Mouse (Mus musculus): ENCODE results near the gene Crls1. TPM values are rescaled to one million over a fixed set of nuclear protein-coding genes. Genes with fewer than 3 reads are reported as not detected.

Crls1 gene
- polyA plus RNA-seq, 1 experiment from 2014 or later: 25.6 TPM

DNA sequence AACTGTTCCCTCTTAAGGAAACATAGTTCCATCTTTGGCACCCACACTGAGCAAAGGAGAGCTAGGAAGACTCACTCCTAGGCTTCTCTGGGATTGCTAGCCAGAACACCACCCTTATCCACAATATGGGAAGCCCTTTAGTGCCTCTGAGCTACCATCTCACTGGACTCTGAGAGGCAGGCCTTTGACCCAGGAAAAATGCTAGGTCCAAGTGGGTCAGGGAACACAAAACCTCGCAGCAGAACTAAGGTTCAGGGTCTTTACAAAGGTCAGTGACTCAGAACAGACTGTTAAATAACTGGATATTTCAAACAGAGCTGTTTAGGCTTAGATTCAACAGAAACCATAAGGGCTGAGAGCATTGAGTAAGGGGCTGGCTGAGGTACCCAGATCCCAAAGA is 30.5 kb downstream of the Crls1 start:
- Histone ChIP-seq H3K9me3 (ENCODE audit: control insufficient read depth, low read length) (no peaks in the 10 kb centered on the region), H3K4me2 (ENCODE audit: low read depth) (no peak overlapping the region), H3K4me1 (ENCODE audit: control insufficient read depth, insufficient read depth, low read length) (peaks cover 7% of the 10 kb centered on the region), H3K4me3 (ENCODE audit: low read depth, low read length) (no peak overlapping the region), H3K9ac (ENCODE audit: low read length) (no peak overlapping the region), H3K27ac (ENCODE audit: low read depth, low read length) (no peak overlapping the region), H3K36me3 (ENCODE audit: control insufficient read depth, insufficient read depth, low read length) (no peaks in the 10 kb centered on the region), H3K27me3 (ENCODE audit: control insufficient read depth, insufficient read depth, low read length) (peaks cover 19% of the 10 kb centered on the region)
- DNase-seq (ENCODE audit: low spot score) (no peak), ATAC-seq (ENCODE audit: insufficient read depth, low FRiP score, low TSS enrichment) (no peak)
- 62% methylated on average over 1 of the region's 1 CpGs for WGBS

DNA sequence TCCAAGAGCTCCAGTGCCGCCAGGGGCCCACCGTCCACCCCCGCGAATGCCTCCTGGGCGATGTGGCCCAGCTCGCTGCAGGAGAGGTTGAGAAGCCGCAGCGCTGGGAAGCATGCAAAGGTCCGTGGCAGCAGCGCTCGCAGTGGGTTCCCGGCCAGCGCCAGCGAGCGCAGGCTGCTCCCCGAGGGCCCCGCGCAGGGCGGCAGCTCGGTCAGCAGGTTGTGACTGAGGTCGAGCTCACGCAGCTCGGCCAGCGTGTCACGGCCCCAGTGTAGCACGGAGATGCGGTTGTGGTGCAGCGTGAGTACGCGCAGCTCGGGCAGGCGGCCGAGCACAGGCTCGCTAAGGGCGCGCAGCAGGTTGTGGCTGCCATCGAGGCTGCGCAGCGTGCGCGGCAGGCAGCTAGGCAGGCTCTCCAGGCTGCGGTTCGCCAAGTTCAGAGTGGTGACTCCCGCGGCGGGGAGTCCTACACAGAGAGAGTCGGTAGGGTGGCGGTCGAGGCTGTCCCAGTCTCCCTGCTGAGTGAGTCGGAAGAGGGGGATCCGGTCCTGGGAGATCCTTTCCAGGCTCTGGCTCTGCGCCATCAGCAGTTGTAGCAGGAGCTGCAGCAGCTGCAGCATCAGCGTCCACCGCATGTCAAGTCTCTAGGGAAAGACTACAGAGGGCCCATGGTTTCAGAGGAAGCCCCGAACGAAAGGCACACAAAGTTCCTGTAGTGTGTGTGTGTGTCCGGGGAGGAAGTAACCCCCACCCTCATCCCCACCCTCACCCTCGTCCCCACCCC is 33.0 kb downstream of the Crls1 start:
- H3K4me3 ChIP-seq (ENCODE audit: low read depth, low read length): peak overlapping the region; percentile 49
- peaks cover 7% of the 10 kb centered on the region for H3K4me1 ChIP-seq (ENCODE audit: control insufficient read depth, insufficient read depth, low read length)
- ATAC-seq (ENCODE audit: insufficient read depth, low FRiP score, low TSS enrichment) (peak; percentile 62), DNase-seq (ENCODE audit: low spot score) (peak; percentile 65)
- under 1% methylated on average over 58 of the region's 58 CpGs for WGBS
- H3K27ac ChIP-seq (ENCODE audit: low read depth, low read length): no peak overlapping the region
- H3K9me3 ChIP-seq (ENCODE audit: control insufficient read depth, low read length): no peaks in the 10 kb centered on the region
- peak overlapping the region; percentile 94 for H3K4me2 ChIP-seq (ENCODE audit: low read depth)
- peak overlapping the region; percentile 53 for H3K9ac ChIP-seq (ENCODE audit: low read length)
- peaks cover 19% of the 10 kb centered on the region for H3K27me3 ChIP-seq (ENCODE audit: control insufficient read depth, insufficient read depth, low read length)
- H3K36me3 ChIP-seq (ENCODE audit: control insufficient read depth, insufficient read depth, low read length): no peaks in the 10 kb centered on the region

DNA sequence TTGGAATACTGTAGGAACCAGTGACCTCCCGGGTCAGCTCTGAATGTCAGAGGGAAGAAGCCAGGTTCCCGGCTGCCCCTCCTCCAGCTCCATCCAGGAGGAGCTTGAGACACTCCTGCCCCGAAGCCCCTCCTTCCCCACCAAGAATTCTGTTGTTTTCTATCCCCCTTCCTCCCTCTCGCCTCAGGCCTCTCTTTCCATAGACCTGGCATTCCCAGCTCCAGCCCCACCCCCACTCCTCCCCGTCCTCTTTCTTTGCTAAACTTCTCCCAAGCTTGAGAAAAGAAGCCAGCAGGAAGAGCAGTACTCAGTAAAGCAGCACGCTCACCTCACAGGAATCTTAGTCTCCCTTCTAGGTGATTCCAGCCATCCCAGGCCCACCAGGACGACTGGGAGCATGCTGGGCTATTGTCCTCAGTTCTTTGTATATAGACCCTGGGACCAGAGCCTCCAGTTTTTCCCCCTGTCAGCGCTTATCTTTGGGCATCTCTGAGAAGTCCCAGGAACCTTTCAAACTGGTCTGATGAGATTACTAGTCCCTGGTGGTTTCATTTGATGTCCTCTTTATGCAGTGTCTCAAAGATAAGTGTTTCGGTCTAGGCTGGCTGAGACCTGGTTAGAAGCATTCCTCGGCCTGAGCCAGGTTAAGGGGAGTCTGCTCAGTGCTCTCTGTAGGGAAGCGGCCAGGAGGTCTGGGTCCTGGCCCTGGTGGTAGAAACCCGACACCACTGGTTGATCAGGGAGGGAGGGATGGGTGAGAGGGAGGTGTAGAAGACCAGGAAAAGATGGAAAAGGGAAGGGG is 34.6 kb downstream of the Crls1 start, which contains the start of gene Lrrn4:
Lrrn4 (minus strand) TSS at position 48 of the 802 bp plus-strand sequence.
- Histone ChIP-seq H3K4me3 (ENCODE audit: low read depth, low read length) (peak within 1 kb of the TSS; percentile 49), H3K4me2 (ENCODE audit: low read depth) (peak within 1 kb of the TSS; percentile 94), H3K9ac (ENCODE audit: low read length) (no peak within 1 kb of the TSS), H3K4me1 (ENCODE audit: control insufficient read depth, insufficient read depth, low read length) (peaks cover 7% of the 10 kb centered on the region), H3K9me3 (ENCODE audit: control insufficient read depth, low read length) (no peaks in the 10 kb centered on the region), H3K36me3 (ENCODE audit: control insufficient read depth, insufficient read depth, low read length) (no peaks in the 10 kb centered on the region), H3K27me3 (ENCODE audit: control insufficient read depth, insufficient read depth, low read length) (peaks cover 19% of the 10 kb centered on the region), H3K27ac (ENCODE audit: low read depth, low read length) (no peak within 1 kb of the TSS)
- DNase-seq (ENCODE audit: low spot score) (no peak), ATAC-seq (ENCODE audit: insufficient read depth, low FRiP score, low TSS enrichment) (0 out of 2 replicates have a peak, but pooled peaks have one; percentile 25)
- 4% methylated on average over 12 of the region's 12 CpGs for WGBS

DNA sequence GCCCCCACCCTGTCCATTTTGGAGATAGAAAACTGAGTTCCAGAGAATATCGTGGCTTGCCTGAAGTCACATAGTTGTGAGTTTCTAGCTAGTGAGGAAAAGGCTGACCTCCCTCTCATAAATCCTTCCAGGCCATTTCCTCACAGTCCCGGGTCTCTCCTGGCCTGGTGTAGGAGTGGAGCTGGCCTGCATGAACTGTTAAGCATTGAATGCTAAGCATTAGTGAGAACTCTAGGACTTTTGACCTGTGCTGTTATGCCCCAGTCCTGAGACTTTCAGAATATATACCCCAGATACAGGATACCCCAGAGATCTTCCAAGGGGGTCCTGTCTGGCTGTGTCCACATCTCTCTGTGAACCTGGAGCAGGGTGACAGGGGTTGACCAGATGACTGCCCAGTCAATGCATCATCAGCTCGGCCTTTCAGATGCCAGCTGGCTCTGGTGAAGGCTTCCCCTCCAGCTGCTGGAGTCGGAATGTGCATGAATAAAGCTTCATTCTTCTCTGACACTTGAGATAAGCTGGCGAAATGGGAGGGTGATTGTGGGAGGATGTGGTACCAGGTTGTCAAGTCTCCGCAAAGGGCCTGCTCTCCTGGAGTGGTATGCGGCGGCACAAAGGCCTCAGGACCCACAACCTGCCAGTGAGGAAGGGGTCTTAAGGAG is 38.0 kb downstream of the Crls1 start:
- no peaks in the 10 kb centered on the region for H3K9me3 ChIP-seq (ENCODE audit: control insufficient read depth, low read length)
- no peaks in the 10 kb centered on the region; the same call in none of the 2 replicates for H3K4me1 ChIP-seq (ENCODE audit: control insufficient read depth, insufficient read depth, low read length)

DNA sequence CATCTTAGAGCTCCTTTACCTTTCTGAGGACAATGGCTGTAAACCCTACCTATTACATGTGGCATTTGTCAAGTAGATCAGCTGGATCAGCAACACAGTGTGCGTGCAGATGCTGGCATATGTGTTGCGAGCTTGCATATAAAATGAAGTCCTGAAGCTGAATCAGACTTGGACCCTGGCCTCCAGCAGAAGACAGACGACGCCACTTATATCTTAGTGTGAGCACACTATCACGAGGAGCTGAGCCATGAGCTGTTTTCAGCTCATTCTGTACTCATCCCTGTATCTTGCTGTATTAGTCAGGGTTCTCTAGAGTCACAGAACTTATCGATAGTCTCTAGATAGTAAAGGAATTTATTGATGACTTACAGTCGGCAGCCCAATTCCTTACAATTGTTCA is 38.8 kb downstream of the Crls1 start:
- ATAC-seq (ENCODE audit: insufficient read depth, low FRiP score, low TSS enrichment): no peak
- no peak for DNase-seq (ENCODE audit: low spot score)

More for the DNA sequence above, 38.0 kb downstream of the Crls1 start:
- H3K36me3 ChIP-seq (ENCODE audit: control insufficient read depth, insufficient read depth, low read length): no peaks in the 10 kb centered on the region
- no peak overlapping the region for H3K4me2 ChIP-seq (ENCODE audit: low read depth)
- H3K27ac ChIP-seq (ENCODE audit: low read depth, low read length): no peak overlapping the region
- WGBS: 80% methylated on average over 8 of the region's 8 CpGs
- ATAC-seq (ENCODE audit: insufficient read depth, low FRiP score, low TSS enrichment) (no peak), DNase-seq (ENCODE audit: low spot score) (no peak)
- H3K4me3 ChIP-seq (ENCODE audit: low read depth, low read length): no peak overlapping the region
- H3K27me3 ChIP-seq (ENCODE audit: control insufficient read depth, insufficient read depth, low read length): peaks cover 9% of the 10 kb centered on the region
- H3K9ac ChIP-seq (ENCODE audit: low read length): no peak overlapping the region

GRCm38 (mm10) chr2:132893826-132894225 is 47.4 kb downstream of the Crls1 start:
- no peak for ATAC-seq (ENCODE audit: insufficient read depth, low FRiP score, low TSS enrichment)
- H3K9ac ChIP-seq (ENCODE audit: low read length): no peak overlapping the region
- DNase-seq (ENCODE audit: low spot score): no peak
- H3K4me1 ChIP-seq (ENCODE audit: control insufficient read depth, insufficient read depth, low read length): no peaks in the 10 kb centered on the region
- H3K36me3 ChIP-seq (ENCODE audit: control insufficient read depth, insufficient read depth, low read length): no peaks in the 10 kb centered on the region
- 89% methylated on average over 5 of the region's 5 CpGs for WGBS
- no peak overlapping the region for H3K27ac ChIP-seq (ENCODE audit: low read depth, low read length)
- no peaks in the 10 kb centered on the region for H3K9me3 ChIP-seq (ENCODE audit: control insufficient read depth, low read length)
- H3K4me3 ChIP-seq (ENCODE audit: low read depth, low read length): no peak overlapping the region
- no peak overlapping the region for H3K4me2 ChIP-seq (ENCODE audit: low read depth)
- H3K27me3 ChIP-seq (ENCODE audit: control insufficient read depth, insufficient read depth, low read length): no peaks in the 10 kb centered on the region

More for the DNA sequence above, 38.8 kb downstream of the Crls1 start:
- Histone ChIP-seq H3K36me3 (ENCODE audit: control insufficient read depth, insufficient read depth, low read length) (no peaks in the 10 kb centered on the region), H3K9me3 (ENCODE audit: control insufficient read depth, low read length) (no peaks in the 10 kb centered on the region), H3K4me3 (ENCODE audit: low read depth, low read length) (no peak overlapping the region), H3K27ac (ENCODE audit: low read depth, low read length) (no peak overlapping the region), H3K27me3 (ENCODE audit: control insufficient read depth, insufficient read depth, low read length) (peaks cover 3% of the 10 kb centered on the region), H3K4me1 (ENCODE audit: control insufficient read depth, insufficient read depth, low read length) (no peaks in the 10 kb centered on the region; the same call in 1 of the 2 replicates), H3K9ac (ENCODE audit: low read length) (no peak overlapping the region), H3K4me2 (ENCODE audit: low read depth) (no peak overlapping the region)
- WGBS: 89% methylated on average over 7 of the region's 7 CpGs

- H3K4me1 ChIP-seq (ENCODE audit: control insufficient read depth, insufficient read depth, low read length): no peaks in the 10 kb centered on the region
- no peaks in the 10 kb centered on the region for H3K27me3 ChIP-seq (ENCODE audit: control insufficient read depth, insufficient read depth, low read length)
- ATAC-seq (ENCODE audit: insufficient read depth, low FRiP score, low TSS enrichment) (no peak), DNase-seq (ENCODE audit: low spot score) (no peak)
- no peak overlapping the region for H3K4me2 ChIP-seq (ENCODE audit: low read depth)
- no peak overlapping the region for H3K27ac ChIP-seq (ENCODE audit: low read depth, low read length)
- 83% methylated on average over 1 of the region's 1 CpGs for WGBS
- no peak overlapping the region for H3K9ac ChIP-seq (ENCODE audit: low read length)
- no peak overlapping the region for H3K4me3 ChIP-seq (ENCODE audit: low read depth, low read length)
- H3K9me3 ChIP-seq (ENCODE audit: control insufficient read depth, low read length): no peaks in the 10 kb centered on the region
- H3K36me3 ChIP-seq (ENCODE audit: control insufficient read depth, insufficient read depth, low read length): no peaks in the 10 kb centered on the region
These were observed 51.7 kb downstream of the Crls1 start for GRCm38 (mm10) chr2:132898211-132898610.

- Histone ChIP-seq H3K4me3 (ENCODE audit: low read depth, low read length) (no peak overlapping the region), H3K4me2 (ENCODE audit: low read depth) (no peak overlapping the region), H3K27me3 (ENCODE audit: control insufficient read depth, insufficient read depth, low read length) (no peaks in the 10 kb centered on the region), H3K27ac (ENCODE audit: low read depth, low read length) (no peak overlapping the region), H3K4me1 (ENCODE audit: control insufficient read depth, insufficient read depth, low read length) (no peaks in the 10 kb centered on the region), H3K9ac (ENCODE audit: low read length) (no peak overlapping the region), H3K36me3 (ENCODE audit: control insufficient read depth, insufficient read depth, low read length) (no peaks in the 10 kb centered on the region), H3K9me3 (ENCODE audit: control insufficient read depth, low read length) (no peaks in the 10 kb centered on the region)
- no peak for DNase-seq (ENCODE audit: low spot score)
- WGBS: 90% methylated on average over 1 of the region's 1 CpGs
- ATAC-seq (ENCODE audit: insufficient read depth, low FRiP score, low TSS enrichment): no peak
These were observed 54.1 kb downstream of the Crls1 start for GRCm38 (mm10) chr2:132900596-132900995.

Data from neural tube, embryonic 11.5 days (tissue).